Mouse (Mus musculus): ENCODE measurements around the gene Nkx1-2.

The Nkx1-2 gene

GRCm38 (mm10) chr7:132558141-132558736 lies 41.2 kb downstream of the Nkx1-2 start:
- DNase-seq: no peak

DNA sequence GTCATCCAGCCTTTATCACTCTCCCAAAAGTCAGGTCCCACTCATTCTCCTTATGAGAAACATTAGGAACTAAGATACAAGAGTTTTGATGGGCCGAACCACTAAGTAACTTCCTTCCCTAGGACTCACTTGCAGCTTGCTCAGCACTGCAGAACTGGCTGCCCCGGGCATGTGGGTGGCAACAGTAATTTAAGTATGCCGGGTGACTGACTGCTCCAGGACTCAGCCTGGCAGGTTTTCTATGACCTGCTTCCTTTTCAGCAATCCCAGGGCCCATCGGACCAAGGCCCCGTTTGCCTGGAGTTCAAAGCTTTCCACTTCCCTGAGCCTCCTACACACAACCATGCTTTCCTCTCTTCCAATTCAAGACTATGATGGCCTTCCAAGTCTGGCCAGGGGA lies 42.9 kb downstream of the Nkx1-2 start:
- no peak for DNase-seq

- DNase-seq: no peak
Observed at GRCm38 (mm10) chr7:132555911-132556310, 43.5 kb downstream of the Nkx1-2 start.

- peak; percentile 61 for DNase-seq
Observed at GRCm38 (mm10) chr7:132554091-132554490, 45.3 kb downstream of the Nkx1-2 start.

GRCm38 (mm10) chr7:132551351-132552126 lies 47.9 kb downstream of the Nkx1-2 start:
- DNase-seq: peak; percentile 98

DNA sequence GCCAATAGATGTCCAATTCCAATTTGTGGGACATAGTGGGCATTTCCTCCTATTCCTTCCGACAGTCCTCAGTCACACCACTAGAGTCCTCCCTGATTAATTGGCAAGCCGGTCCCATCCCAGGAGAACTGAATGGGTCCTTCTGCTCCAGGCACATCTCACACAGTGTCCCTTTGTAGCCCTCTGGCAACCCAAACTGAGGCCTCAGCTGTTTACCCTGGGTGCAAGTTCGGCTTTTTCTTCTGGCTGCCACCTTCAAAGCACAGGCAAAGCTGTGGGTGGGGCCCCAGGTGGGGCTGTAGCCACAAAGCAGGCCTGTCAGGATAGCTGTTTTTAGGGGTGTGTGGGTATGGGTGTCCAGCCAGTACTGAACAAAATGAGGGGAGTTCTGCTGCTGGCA lies 52.3 kb downstream of the Nkx1-2 start:
- no peak for DNase-seq

Measured in kidney, postnatal 10 days (tissue).